Mouse (Mus musculus): ENCODE measurements around the gene Lrmda.

Gene Lrmda

GRCm38 (mm10) chr14:22105855-22106254, 86.3 kb downstream of the Lrmda start:
- DNase-seq: no peak

- DNase-seq: no peak
Measured at GRCm38 (mm10) chr14:22106777-22107176, 87.3 kb downstream of the Lrmda start.

- DNase-seq: no peak
Measured at GRCm38 (mm10) chr14:22109423-22109822, 89.9 kb downstream of the Lrmda start.

GRCm38 (mm10) chr14:22113463-22114361, 94.2 kb downstream of the Lrmda start:
- DNase-seq: no peak

- no peak for DNase-seq
Measured at GRCm38 (mm10) chr14:22114651-22115351, 95.3 kb downstream of the Lrmda start.

GRCm38 (mm10) chr14:22118096-22118495, 98.6 kb downstream of the Lrmda start:
- DNase-seq: no peak

GRCm38 (mm10) chr14:22118512-22118911, 99.0 kb downstream of the Lrmda start:
- no peak for DNase-seq

- DNase-seq: no peak
Measured at GRCm38 (mm10) chr14:22126276-22126675, 106.8 kb downstream of the Lrmda start.

- DNase-seq: no peak
Measured at GRCm38 (mm10) chr14:22126859-22127258, 107.3 kb downstream of the Lrmda start.

- DNase-seq: no peak
Measured at GRCm38 (mm10) chr14:22130950-22131585, 111.6 kb downstream of the Lrmda start.

GRCm38 (mm10) chr14:22139281-22139680, 119.8 kb downstream of the Lrmda start:
- no peak for DNase-seq

- DNase-seq: no peak
Measured at GRCm38 (mm10) chr14:22144014-22144413, 124.5 kb downstream of the Lrmda start.

GRCm38 (mm10) chr14:22145863-22146262, 126.4 kb downstream of the Lrmda start:
- no peak for DNase-seq

GRCm38 (mm10) chr14:22146508-22147044, 127.1 kb downstream of the Lrmda start:
- no peak for DNase-seq

GRCm38 (mm10) chr14:22147341-22148024, 128.0 kb downstream of the Lrmda start:
- no peak for DNase-seq

GRCm38 (mm10) chr14:22152701-22153100, 133.2 kb downstream of the Lrmda start:
- no peak for DNase-seq

- no peak for DNase-seq
Measured at GRCm38 (mm10) chr14:22154096-22154495, 134.6 kb downstream of the Lrmda start.

GRCm38 (mm10) chr14:22155034-22155433, 135.5 kb downstream of the Lrmda start:
- no peak for DNase-seq

- no peak for DNase-seq
Measured at GRCm38 (mm10) chr14:22155512-22156026, 136.1 kb downstream of the Lrmda start.

- no peak for DNase-seq
Measured at GRCm38 (mm10) chr14:22156991-22157390, 137.5 kb downstream of the Lrmda start.

- no peak for DNase-seq
Measured at GRCm38 (mm10) chr14:22161416-22161815, 141.9 kb downstream of the Lrmda start.

- DNase-seq: no peak
Measured at GRCm38 (mm10) chr14:22167285-22167684, 147.8 kb downstream of the Lrmda start.

Data from right cerebral cortex, postnatal 14 days (tissue).